Mouse (Mus musculus) neural tube, embryonic 15.5 days (tissue): Measurements from ENCODE around the gene Defb48. TPM values are rescaled to one million over a fixed set of nuclear protein-coding genes. Genes with fewer than 3 reads are reported as not detected.

Source experiments
- polyA plus RNA-seq: library from polyadenylated mRNA; unstranded; fragments of >200 nt; fragmentation: Nextera tagmentation; extraction: Ambion mirVana; gene quantifications from 2 replicates; pipeline ENCODE4 v1.2.1, GENCODE M21; 2015

Gene Defb48
- polyA plus RNA-seq, 1 experiment from 2014 or later = not detected

Other genes starting within 250 kb of the Defb48 start
- gene Ints6, start 223.3 kb downstream of the Defb48 start, polyA plus RNA-seq = 13.9 and 17.3 TPM in 2 replicates
- gene Wdfy2, start 146.8 kb downstream of the Defb48 start, polyA plus RNA-seq = 7.0 and 7.4 TPM in 2 replicates
- not detected in 2 replicates for gene Defb47, start 13.6 kb upstream of the Defb48 start, polyA plus RNA-seq
- gene Defb43, start 27.3 kb upstream of the Defb48 start, polyA plus RNA-seq = not detected in 2 replicates
- gene Defb42, start 62.5 kb upstream of the Defb48 start, polyA plus RNA-seq = 0.51 and 0.52 TPM in 2 replicates
- gene Defb30, start 65.5 kb upstream of the Defb48 start, polyA plus RNA-seq = not detected in 2 replicates